Mouse (Mus musculus): ENCODE measurements around the gene Cep128.

- TF ChIP-seq CEBPB (IDR thresholded peaks at IDR 0.05; ENCODE audit: low read depth) (no peak), MYOG (IDR thresholded peaks at IDR 0.05; ENCODE audit: control insufficient read depth, extremely low read depth, insufficient read length) (no peak), CTCF (IDR thresholded peaks at IDR 0.05; ENCODE audit: control insufficient read depth, insufficient read depth, insufficient read length) (no peak), MYOD1 (IDR thresholded peaks at IDR 0.05; ENCODE audit: control insufficient read depth, insufficient read length, low read depth) (no peak), USF1 (IDR thresholded peaks at IDR 0.05; ENCODE audit: low read depth) (no peak), MAX (IDR thresholded peaks at IDR 0.05) (no peak)
These were observed 327.3 kb downstream of the Cep128 start for GRCm38 (mm10) chr12:91056885-91057284.
